Mouse (Mus musculus) embryo, embryonic 10 days (tissue): Measurements from ENCODE around the gene Ahdc1.
A peak's percentile ranks its signal among the peaks of the same experiment; 100 is the strongest.
"Not testable (repeated sequence)": the region's sequence is repeated elsewhere in the genome, so short reads cannot be mapped to it uniquely, and the experiment has no call there.

ENCODE experiments used
- DNase-seq: peaks from one replicate; pipeline ENCODE4 v3.0.0-alpha.2; 2015; ENCODE audit warnings: low spot score

The Ahdc1 gene

GRCm38 (mm10) chr4:133078947-133079346 lies 67.9 kb downstream of the Ahdc1 start:
- DNase-seq, result no peak

- DNase-seq, result no peak
Observed at GRCm38 (mm10) chr4:133079416-133080113, 68.5 kb downstream of the Ahdc1 start.

- no peak for DNase-seq
Observed at GRCm38 (mm10) chr4:133080862-133081261, 69.8 kb downstream of the Ahdc1 start.

- no peak for DNase-seq
Observed at GRCm38 (mm10) chr4:133082216-133082773, 71.2 kb downstream of the Ahdc1 start.

- DNase-seq, result no peak
Observed at GRCm38 (mm10) chr4:133083991-133084861, 73.2 kb downstream of the Ahdc1 start.

- DNase-seq, result peak; percentile 44
Observed at GRCm38 (mm10) chr4:133085011-133085782, 74.1 kb downstream of the Ahdc1 start.

- DNase-seq, result peak; percentile 57
Observed at GRCm38 (mm10) chr4:133085783-133086342, 74.8 kb downstream of the Ahdc1 start.

- no peak for DNase-seq
Observed at GRCm38 (mm10) chr4:133087177-133087714, 76.2 kb downstream of the Ahdc1 start.

GRCm38 (mm10) chr4:133087835-133088234 lies 76.8 kb downstream of the Ahdc1 start:
- no peak for DNase-seq

GRCm38 (mm10) chr4:133089319-133089718 lies 78.3 kb downstream of the Ahdc1 start:
- DNase-seq, result no peak

- no peak for DNase-seq
Observed at GRCm38 (mm10) chr4:133089802-133090201, 78.7 kb downstream of the Ahdc1 start.

- peak; percentile 53 for DNase-seq
Observed at GRCm38 (mm10) chr4:133090276-133090719, 79.2 kb downstream of the Ahdc1 start.

GRCm38 (mm10) chr4:133090720-133091458 lies 79.8 kb downstream of the Ahdc1 start:
- no peak for DNase-seq

GRCm38 (mm10) chr4:133091459-133091785 lies 80.4 kb downstream of the Ahdc1 start:
- DNase-seq, result no peak

- peak; percentile 72 for DNase-seq
Observed at GRCm38 (mm10) chr4:133092453-133092901, 81.4 kb downstream of the Ahdc1 start.

- no peak for DNase-seq
Observed at GRCm38 (mm10) chr4:133093056-133093455, 82.0 kb downstream of the Ahdc1 start.

- no peak for DNase-seq
Observed at GRCm38 (mm10) chr4:133093481-133094033, 82.5 kb downstream of the Ahdc1 start.

- no peak for DNase-seq
Observed at GRCm38 (mm10) chr4:133094255-133094654, 83.2 kb downstream of the Ahdc1 start.

GRCm38 (mm10) chr4:133094936-133095733 lies 84.1 kb downstream of the Ahdc1 start:
- DNase-seq, result peak; percentile 90

- DNase-seq, result not testable (repeated sequence)
Observed at GRCm38 (mm10) chr4:133095734-133096065, 84.6 kb downstream of the Ahdc1 start.
